Mouse (Mus musculus) urinary bladder, adult 18-20 months (tissue): ENCODE data around the gene Rtn4ip1.

Source experiments
- DNase-seq, 2 experiments: peaks; one replicate each; pipeline ENCODE4 v3.0.0; 2022; ENCODE audit warnings: low spot score in 2 of 2, mixed read lengths in 2 of 2

Gene Rtn4ip1

GRCm38 (mm10) chr10:44002995-44003524 is 101.5 kb downstream of the Rtn4ip1 start:
- no peak for DNase-seq

- DNase-seq = peak; percentile 57 to 79
Observed at GRCm38 (mm10) chr10:44003551-44004151, 102.0 kb downstream of the Rtn4ip1 start.

GRCm38 (mm10) chr10:44004221-44004751 is 102.7 kb downstream of the Rtn4ip1 start:
- DNase-seq = peak in 1 of 2 experiments; percentile 43

GRCm38 (mm10) chr10:44005677-44006641 is 104.4 kb downstream of the Rtn4ip1 start:
- DNase-seq = peak; percentile 56 to 60
